Mouse (Mus musculus): ENCODE data around the gene Sema7a. TPM values are rescaled to one million over a fixed set of nuclear protein-coding genes. Genes with fewer than 3 reads are reported as not detected.

Gene Sema7a
- polyA plus RNA-seq, 1 experiment from 2014 or later, result 0.57 TPM

GRCm38 (mm10) chr9:57973440-57974066 is 33.6 kb downstream of the Sema7a start:
- Histone ChIP-seq H3K27me3 (replicated peaks) (no peaks in the 10 kb centered on the region), H3K36me3 (no peaks in the 10 kb centered on the region), H3K4me3 (replicated peaks) (no peak overlapping the region), H3K4me2 (no peak overlapping the region), H3K27ac (no peak overlapping the region), H3K9ac (no peak overlapping the region), H3K9me3 (no peaks in the 10 kb centered on the region), H3K4me1 (no peaks in the 10 kb centered on the region)
- 70% methylated on average over 6 of the region's 6 CpGs for WGBS
- no peak for ATAC-seq (ENCODE audit: insufficient read depth, low FRiP score, low read depth)

- Histone ChIP-seq H3K27ac (no peak overlapping the region), H3K36me3 (no peaks in the 10 kb centered on the region), H3K9me3 (no peaks in the 10 kb centered on the region), H3K4me3 (replicated peaks) (no peak overlapping the region), H3K4me2 (no peak overlapping the region), H3K4me1 (no peaks in the 10 kb centered on the region), H3K27me3 (replicated peaks) (no peaks in the 10 kb centered on the region), H3K9ac (no peak overlapping the region)
- no peak for ATAC-seq (ENCODE audit: insufficient read depth, low FRiP score, low read depth)
- 75% methylated on average over 5 of the region's 5 CpGs for WGBS
Observed at GRCm38 (mm10) chr9:57974221-57974620, 34.3 kb downstream of the Sema7a start.

- ATAC-seq (ENCODE audit: insufficient read depth, low FRiP score, low read depth), result no peak
- H3K9me3 ChIP-seq, result no peaks in the 10 kb centered on the region
- H3K27me3 ChIP-seq (replicated peaks), result no peaks in the 10 kb centered on the region
- H3K9ac ChIP-seq, result no peak overlapping the region
- H3K27ac ChIP-seq, result peak overlapping the region; percentile 35; the same call in 1 of the 2 replicates
- no peak overlapping the region for H3K4me2 ChIP-seq
- H3K4me3 ChIP-seq (replicated peaks), result no peak overlapping the region
- H3K4me1 ChIP-seq, result no peaks in the 10 kb centered on the region
- no peaks in the 10 kb centered on the region for H3K36me3 ChIP-seq
- 63% methylated on average over 5 of the region's 5 CpGs for WGBS
Observed at GRCm38 (mm10) chr9:57975200-57975821, 35.4 kb downstream of the Sema7a start.

- no peaks in the 10 kb centered on the region for H3K9me3 ChIP-seq
- no peak overlapping the region for H3K9ac ChIP-seq
- H3K27ac ChIP-seq, result no peak overlapping the region
- H3K36me3 ChIP-seq, result no peaks in the 10 kb centered on the region
- no peaks in the 10 kb centered on the region for H3K27me3 ChIP-seq (replicated peaks)
- ATAC-seq (ENCODE audit: insufficient read depth, low FRiP score, low read depth), result no peak
- WGBS, result 71% methylated on average over 6 of the region's 6 CpGs
- no peaks in the 10 kb centered on the region for H3K4me1 ChIP-seq
- H3K4me2 ChIP-seq, result no peak overlapping the region
- no peak overlapping the region for H3K4me3 ChIP-seq (replicated peaks)
Observed at GRCm38 (mm10) chr9:57978025-57978424, 38.1 kb downstream of the Sema7a start.

GRCm38 (mm10) chr9:57978858-57979257 is 38.9 kb downstream of the Sema7a start:
- WGBS, result 43% methylated on average over 3 of the region's 3 CpGs
- Histone ChIP-seq H3K4me2 (no peak overlapping the region), H3K4me3 (replicated peaks) (no peak overlapping the region), H3K4me1 (no peaks in the 10 kb centered on the region), H3K36me3 (no peaks in the 10 kb centered on the region), H3K27me3 (replicated peaks) (no peaks in the 10 kb centered on the region), H3K9me3 (no peaks in the 10 kb centered on the region), H3K27ac (no peak overlapping the region), H3K9ac (no peak overlapping the region)
- no peak for ATAC-seq (ENCODE audit: insufficient read depth, low FRiP score, low read depth)

GRCm38 (mm10) chr9:57980570-57980969 is 40.7 kb downstream of the Sema7a start:
- H3K4me2 ChIP-seq, result no peak overlapping the region
- no peak for ATAC-seq (ENCODE audit: insufficient read depth, low FRiP score, low read depth)

GRCm38 (mm10) chr9:57985304-57985703 is 45.4 kb downstream of the Sema7a start:
- H3K9ac ChIP-seq, result no peak overlapping the region
- no peaks in the 10 kb centered on the region for H3K9me3 ChIP-seq
- H3K36me3 ChIP-seq, result no peaks in the 10 kb centered on the region
- no peak overlapping the region for H3K4me2 ChIP-seq
- H3K4me1 ChIP-seq, result no peaks in the 10 kb centered on the region
- ATAC-seq (ENCODE audit: insufficient read depth, low FRiP score, low read depth), result no peak
- no peaks in the 10 kb centered on the region for H3K27me3 ChIP-seq (replicated peaks)
- H3K27ac ChIP-seq, result no peak overlapping the region
- H3K4me3 ChIP-seq (replicated peaks), result no peak overlapping the region
- 89% methylated on average over 8 of the region's 8 CpGs for WGBS

More at GRCm38 (mm10) chr9:57980570-57980969, 40.7 kb downstream of the Sema7a start:
- no peaks in the 10 kb centered on the region for H3K36me3 ChIP-seq
- no peak overlapping the region for H3K9ac ChIP-seq
- no peak overlapping the region for H3K27ac ChIP-seq
- H3K4me3 ChIP-seq (replicated peaks), result no peak overlapping the region
- H3K9me3 ChIP-seq, result no peaks in the 10 kb centered on the region
- WGBS, result 79% methylated on average over 10 of the region's 10 CpGs
- no peaks in the 10 kb centered on the region for H3K27me3 ChIP-seq (replicated peaks)
- H3K4me1 ChIP-seq, result no peaks in the 10 kb centered on the region

- Histone ChIP-seq H3K36me3 (no peaks in the 10 kb centered on the region), H3K9me3 (no peaks in the 10 kb centered on the region), H3K27me3 (replicated peaks) (no peaks in the 10 kb centered on the region), H3K4me1 (no peaks in the 10 kb centered on the region), H3K27ac (no peak overlapping the region), H3K9ac (no peak overlapping the region), H3K4me2 (no peak overlapping the region), H3K4me3 (replicated peaks) (no peak overlapping the region)
- 61% methylated on average over 7 of the region's 7 CpGs for WGBS
- ATAC-seq (ENCODE audit: insufficient read depth, low FRiP score, low read depth), result no peak
Observed at GRCm38 (mm10) chr9:57986293-57986692, 46.4 kb downstream of the Sema7a start.

GRCm38 (mm10) chr9:57988098-57988497 is 48.2 kb downstream of the Sema7a start:
- no peak overlapping the region for H3K4me2 ChIP-seq
- H3K4me3 ChIP-seq (replicated peaks), result no peak overlapping the region
- no peaks in the 10 kb centered on the region for H3K27me3 ChIP-seq (replicated peaks)
- ATAC-seq (ENCODE audit: insufficient read depth, low FRiP score, low read depth), result no peak
- WGBS, result 89% methylated on average over 2 of the region's 2 CpGs
- no peak overlapping the region for H3K9ac ChIP-seq
- H3K36me3 ChIP-seq, result no peaks in the 10 kb centered on the region
- no peak overlapping the region for H3K27ac ChIP-seq
- no peaks in the 10 kb centered on the region for H3K9me3 ChIP-seq
- H3K4me1 ChIP-seq, result no peaks in the 10 kb centered on the region

GRCm38 (mm10) chr9:57989309-57989708 is 49.4 kb downstream of the Sema7a start:
- H3K36me3 ChIP-seq, result no peaks in the 10 kb centered on the region
- ATAC-seq (ENCODE audit: insufficient read depth, low FRiP score, low read depth), result no peak
- H3K4me1 ChIP-seq, result no peaks in the 10 kb centered on the region

GRCm38 (mm10) chr9:57990438-57991110 is 50.7 kb downstream of the Sema7a start:
- WGBS, result 33% methylated on average over 10 of the region's 10 CpGs
- H3K27ac ChIP-seq, result no peak overlapping the region
- ATAC-seq (ENCODE audit: insufficient read depth, low FRiP score, low read depth), result peak; percentile 20; the same call in 1 of the 2 replicates

More at GRCm38 (mm10) chr9:57989309-57989708, 49.4 kb downstream of the Sema7a start:
- no peaks in the 10 kb centered on the region for H3K9me3 ChIP-seq
- H3K9ac ChIP-seq, result no peak overlapping the region
- no peak overlapping the region for H3K4me2 ChIP-seq
- H3K27me3 ChIP-seq (replicated peaks), result no peaks in the 10 kb centered on the region
- 79% methylated on average over 6 of the region's 6 CpGs for WGBS
- H3K4me3 ChIP-seq (replicated peaks), result no peak overlapping the region
- H3K27ac ChIP-seq, result no peak overlapping the region

GRCm38 (mm10) chr9:57992060-57992459 is 52.1 kb downstream of the Sema7a start:
- H3K36me3 ChIP-seq, result no peaks in the 10 kb centered on the region
- H3K27ac ChIP-seq, result no peak overlapping the region
- no peak for ATAC-seq (ENCODE audit: insufficient read depth, low FRiP score, low read depth)
- no peak overlapping the region for H3K4me2 ChIP-seq
- no peak overlapping the region for H3K4me3 ChIP-seq (replicated peaks)
- no peaks in the 10 kb centered on the region for H3K9me3 ChIP-seq
- H3K4me1 ChIP-seq, result no peaks in the 10 kb centered on the region
- 0 out of 2 replicates have a peak, but pooled peaks cover 3% of the 10 kb centered on the region for H3K27me3 ChIP-seq (replicated peaks)
- 85% methylated on average over 3 of the region's 3 CpGs for WGBS
- H3K9ac ChIP-seq, result no peak overlapping the region

More at GRCm38 (mm10) chr9:57990438-57991110, 50.7 kb downstream of the Sema7a start:
- Histone ChIP-seq H3K4me2 (no peak overlapping the region), H3K36me3 (no peaks in the 10 kb centered on the region), H3K9ac (no peak overlapping the region), H3K9me3 (no peaks in the 10 kb centered on the region), H3K4me3 (replicated peaks) (no peak overlapping the region), H3K4me1 (no peaks in the 10 kb centered on the region), H3K27me3 (replicated peaks) (no peaks in the 10 kb centered on the region)

Measured in stomach, embryonic 15.5 days (tissue).